Mouse (Mus musculus) stomach, postnatal 0 days (tissue): ENCODE data around the gene Grm8. TPM values are rescaled to one million over a fixed set of nuclear protein-coding genes. Genes with fewer than 3 reads are reported as not detected.

Experiments used
- ATAC-seq: fragments of 200-750 bp; cut with Nextera tagmentation; 2 replicates; pipeline ENCODE4 v1.8.0; 2017; ENCODE audit not compliant: low FRiP score, low TSS enrichment
- DNase-seq: peaks from one replicate; pipeline ENCODE4 v3.0.0-alpha.2; 2016; ENCODE audit warnings: low spot score
- H3K27ac ChIP-seq: fragments of 300-500 bp; sonication (generic); replicated peaks from 2 replicates; pipeline ENCODE4 v1.5.1; 2014; ENCODE audit warnings: mild to moderate bottlenecking, control low read depth
- H3K27me3 ChIP-seq: fragments of 300-500 bp; sonication (generic); 2 replicates; pipeline ENCODE4 v1.6.1; 2014; ENCODE audit warnings: low read length; ENCODE audit not compliant: control insufficient read depth, insufficient read depth
- H3K36me3 ChIP-seq: fragments of 300-500 bp; sonication (generic); 2 replicates; pipeline ENCODE4 v1.6.1; 2014; ENCODE audit warnings: low read length, mixed read lengths; ENCODE audit not compliant: control insufficient read depth, insufficient read depth
- H3K4me1 ChIP-seq: fragments of 300-500 bp; sonication (generic); replicated peaks from 2 replicates; pipeline ENCODE4 v1.6.1; 2014; ENCODE audit warnings: antibody characterized with exemption; ENCODE audit not compliant: control insufficient read depth, insufficient read depth
- H3K4me2 ChIP-seq: fragments of 300-500 bp; sonication (generic); replicated peaks from 2 replicates; pipeline ENCODE4 v1.6.1; 2014; ENCODE audit warnings: low read depth, mild to moderate bottlenecking, control low read depth, moderate library complexity
- H3K4me3 ChIP-seq: fragments of 300-500 bp; sonication (generic); 2 replicates; pipeline ENCODE4 v1.5.1; 2014; ENCODE audit warnings: low read depth, low read length, control low read depth
- H3K9ac ChIP-seq: fragments of 300-500 bp; sonication (generic); 2 replicates; pipeline ENCODE4 v1.6.1; 2014; ENCODE audit warnings: mild to moderate bottlenecking, low read length, control low read depth, mixed read lengths
- H3K9me3 ChIP-seq: fragments of 300-500 bp; sonication (generic); 2 replicates; pipeline ENCODE4 v1.6.1; 2016; ENCODE audit warnings: low read length; ENCODE audit not compliant: control insufficient read depth
- CTCF ChIP-seq: IDR thresholded peaks from 2 replicates; pipeline ENCODE4 v1.5.1; 2016; ENCODE audit warnings: antibody characterized with exemption, low read depth, mild to moderate bottlenecking, moderate library complexity
- EP300 ChIP-seq: optimal IDR thresholded peaks from 2 replicates; pipeline ENCODE3; 2016; ENCODE audit warnings: antibody characterized with exemption
- WGBS: fragments of 180-500 bp; shearing (Covaris S2); extraction: QIAGEN DNeasy Blood & Tissue Kit; methylation state at CpG from one replicate; pipeline ENCODE4 v1.1.7; 2014; 5-methylcytosine and 5-hydroxymethylcytosine counted together
- polyA plus RNA-seq: library from polyadenylated mRNA; unstranded; fragments of >200 nt; fragmentation: Nextera tagmentation; extraction: Ambion mirVana; gene quantifications from 2 replicates; pipeline ENCODE4 v1.2.1, GENCODE M21; 2015

The Grm8 gene
- polyA plus RNA-seq, 1 experiment from 2014 or later = 0.22 TPM

- ATAC-seq (no peak), DNase-seq (no peak)
- TF ChIP-seq EP300 (no peak), CTCF (no peak)
- Histone ChIP-seq H3K4me3 (no peak overlapping the region), H3K36me3 (no peaks in the 10 kb centered on the region), H3K9ac (no peak overlapping the region), H3K27me3 (no peaks in the 10 kb centered on the region), H3K4me2 (no peak overlapping the region), H3K4me1 (no peaks in the 10 kb centered on the region), H3K9me3 (no peaks in the 10 kb centered on the region), H3K27ac (no peak overlapping the region)
- 82% methylated on average over 4 of the region's 4 CpGs for WGBS
Observed at GRCm38 (mm10) chr6:27789151-27789550, 345.8 kb downstream of the Grm8 start.

- no peak for DNase-seq
Observed at GRCm38 (mm10) chr6:27782251-27782650, 352.7 kb downstream of the Grm8 start.

GRCm38 (mm10) chr6:27781371-27781770 is 353.6 kb downstream of the Grm8 start:
- no peak for TF ChIP-seq EP300
- no peak for TF ChIP-seq CTCF
- H3K36me3 ChIP-seq = no peaks in the 10 kb centered on the region
- DNase-seq = no peak
- no peak overlapping the region for H3K4me2 ChIP-seq
- H3K9ac ChIP-seq = no peak overlapping the region
- no peak for ATAC-seq
- no peak overlapping the region for H3K4me3 ChIP-seq
- H3K9me3 ChIP-seq = no peaks in the 10 kb centered on the region
- no peaks in the 10 kb centered on the region for H3K27me3 ChIP-seq
- H3K4me1 ChIP-seq = no peaks in the 10 kb centered on the region
- H3K27ac ChIP-seq = no peak overlapping the region
- 79% methylated on average over 3 of the region's 3 CpGs for WGBS

More at GRCm38 (mm10) chr6:27782251-27782650, 352.7 kb downstream of the Grm8 start:
- Histone ChIP-seq H3K27ac (no peak overlapping the region), H3K36me3 (no peaks in the 10 kb centered on the region), H3K4me3 (no peak overlapping the region), H3K9ac (no peak overlapping the region), H3K27me3 (no peaks in the 10 kb centered on the region), H3K4me1 (no peaks in the 10 kb centered on the region), H3K4me2 (no peak overlapping the region), H3K9me3 (no peaks in the 10 kb centered on the region)
- no peak for ATAC-seq
- WGBS = 42% methylated on average over 1 of the region's 1 CpGs
- TF ChIP-seq CTCF = no peak
- no peak for TF ChIP-seq EP300

GRCm38 (mm10) chr6:27775646-27776271 is 359.2 kb downstream of the Grm8 start:
- no peak for ATAC-seq
- no peak overlapping the region for H3K4me3 ChIP-seq

GRCm38 (mm10) chr6:27762061-27762460 is 372.9 kb downstream of the Grm8 start:
- H3K4me3 ChIP-seq = no peak overlapping the region
- no peaks in the 10 kb centered on the region for H3K36me3 ChIP-seq
- H3K9me3 ChIP-seq = no peaks in the 10 kb centered on the region
- TF ChIP-seq EP300 (no peak), CTCF (no peak)
- H3K9ac ChIP-seq = no peak overlapping the region
- H3K27ac ChIP-seq = no peak overlapping the region
- ATAC-seq = no peak
- no peak overlapping the region for H3K4me2 ChIP-seq
- no peaks in the 10 kb centered on the region for H3K27me3 ChIP-seq
- 73% methylated on average over 6 of the region's 6 CpGs for WGBS
- H3K4me1 ChIP-seq = no peaks in the 10 kb centered on the region
- DNase-seq = no peak

More at GRCm38 (mm10) chr6:27775646-27776271, 359.2 kb downstream of the Grm8 start:
- Histone ChIP-seq H3K4me2 (no peak overlapping the region), H3K9ac (no peak overlapping the region), H3K4me1 (no peaks in the 10 kb centered on the region), H3K27me3 (no peaks in the 10 kb centered on the region), H3K9me3 (no peaks in the 10 kb centered on the region), H3K36me3 (no peaks in the 10 kb centered on the region), H3K27ac (no peak overlapping the region)
- no peak for DNase-seq
- 70% methylated on average over 4 of the region's 4 CpGs for WGBS
- TF ChIP-seq CTCF = no peak
- TF ChIP-seq EP300 = no peak

- no peaks in the 10 kb centered on the region for H3K27me3 ChIP-seq
- H3K9me3 ChIP-seq = no peaks in the 10 kb centered on the region
- no peak overlapping the region for H3K4me2 ChIP-seq
- H3K27ac ChIP-seq = no peak overlapping the region
- TF ChIP-seq CTCF (no peak), EP300 (no peak)
- no peak for DNase-seq
- no peak for ATAC-seq
- no peak overlapping the region for H3K9ac ChIP-seq
- H3K4me3 ChIP-seq = no peak overlapping the region
- H3K36me3 ChIP-seq = no peaks in the 10 kb centered on the region
- no peaks in the 10 kb centered on the region for H3K4me1 ChIP-seq
- WGBS = 72% methylated on average over 2 of the region's 2 CpGs
Observed at GRCm38 (mm10) chr6:27753290-27753829, 381.6 kb downstream of the Grm8 start.
